Mouse (Mus musculus) lung, postnatal 14 days (tissue): ENCODE data around the gene Tas2r108.

Experiments
- DNase-seq: peaks from one replicate; pipeline ENCODE4 v3.0.0; 2021

Tas2r108 gene

GRCm38 (mm10) chr6:40493229-40493628 lies at the start of gene Tas2r108:
Tas2r108 (plus strand) TSS chr6:40493529.
- no peak for DNase-seq

DNA sequence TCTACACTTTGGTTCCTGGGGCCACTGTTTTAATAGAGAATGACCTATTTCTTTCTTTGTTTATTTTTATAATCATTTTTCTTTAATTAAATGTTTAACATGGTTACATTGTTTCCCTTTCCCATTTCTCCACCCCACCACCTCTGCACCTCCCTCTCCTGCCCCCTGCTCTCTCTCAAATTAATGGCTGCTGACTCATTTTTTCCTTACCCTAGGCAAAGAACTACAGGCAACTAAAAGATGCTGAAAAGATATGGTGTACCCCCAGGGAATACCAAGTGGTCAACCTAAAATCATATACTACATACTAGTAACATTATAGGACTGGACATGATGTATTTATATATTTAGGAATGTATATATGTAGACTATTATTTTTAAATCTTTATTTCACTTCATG lies 44.7 kb upstream of the Tas2r108 start:
- DNase-seq, result no peak

DNA sequence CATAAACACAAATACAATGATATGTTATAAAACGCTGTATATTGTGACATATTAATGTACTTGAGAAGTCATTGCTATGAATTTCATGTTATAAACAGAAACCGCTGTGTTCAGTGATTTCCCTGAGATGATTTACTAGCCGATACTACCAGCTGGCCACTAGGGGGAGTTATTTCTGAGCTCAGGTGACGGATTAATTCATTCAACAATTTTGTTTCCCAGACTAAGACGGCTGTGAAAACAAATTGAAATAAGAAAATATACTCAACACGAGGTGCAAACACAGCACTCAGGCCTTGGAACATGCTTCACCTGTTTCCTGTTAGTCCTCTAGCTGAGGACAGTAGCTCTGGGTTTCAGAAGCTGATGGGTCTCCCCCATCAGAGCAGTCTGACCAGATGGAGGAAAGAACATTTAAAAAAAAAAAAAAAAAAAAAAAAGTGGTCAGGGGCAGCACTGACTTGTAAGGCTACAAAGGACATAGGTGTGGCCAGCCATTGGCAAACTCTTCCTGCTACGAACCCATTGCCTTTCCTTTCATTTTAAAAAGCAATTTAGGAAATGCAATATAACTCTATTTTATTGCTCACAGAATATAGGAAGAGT lies 38.8 kb upstream of the Tas2r108 start:
- no peak for DNase-seq

GRCm38 (mm10) chr6:40465710-40466109 lies 27.6 kb upstream of the Tas2r108 start:
- no peak for DNase-seq

- DNase-seq, result peak; percentile 92
These were observed 22.2 kb upstream of the Tas2r108 start, which contains the start of gene Ssbp1 for GRCm38 (mm10) chr6:40470916-40471719. Ssbp1 (plus strand) TSS chr6:40471352.

DNA sequence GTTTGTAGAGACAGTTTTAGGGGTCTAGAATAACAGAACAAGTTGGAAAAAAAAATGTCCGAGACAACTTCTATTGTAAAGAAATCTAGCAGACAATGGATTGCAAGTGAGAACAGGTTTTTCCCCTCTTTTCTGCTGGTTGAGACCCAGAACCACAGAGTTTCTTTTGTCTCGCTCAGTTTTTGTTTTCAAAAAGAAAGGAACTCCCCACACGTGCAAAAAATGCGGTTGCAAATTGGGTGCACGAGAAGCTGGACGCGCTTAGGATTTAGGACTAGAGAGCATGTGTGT lies 21.7 kb upstream of the Tas2r108 start:
- DNase-seq, result no peak

- DNase-seq, result no peak
These were observed 17.2 kb upstream of the Tas2r108 start for GRCm38 (mm10) chr6:40476132-40476531.

GRCm38 (mm10) chr6:40479705-40480104 lies 13.6 kb upstream of the Tas2r108 start:
- no peak for DNase-seq

GRCm38 (mm10) chr6:40482318-40482717 lies 11.0 kb upstream of the Tas2r108 start:
- DNase-seq, result no peak

GRCm38 (mm10) chr6:40490933-40491332 lies 2.4 kb upstream of the Tas2r108 start, which contains the start of gene Tas2r137:
Tas2r137 (plus strand) TSS chr6:40491233.
- no peak for DNase-seq

GRCm38 (mm10) chr6:40519408-40519807 lies 26.1 kb downstream of the Tas2r108 start, which contains the start of gene Prss37:
Prss37 (minus strand) TSS chr6:40519508.
- DNase-seq, result no peak
